Mouse (Mus musculus) neural tube, embryonic 15.5 days (tissue): ENCODE data around the gene Gm20388. TPM values are rescaled to one million over a fixed set of nuclear protein-coding genes. Genes with fewer than 3 reads are reported as not detected.

Source experiments
- ATAC-seq: fragments of 200-750 bp; cut with Nextera tagmentation; 2 replicates; pipeline ENCODE4 v1.8.0; 2017; ENCODE audit warnings: mild to moderate bottlenecking, moderate TSS enrichment, moderate library complexity; ENCODE audit not compliant: low FRiP score
- H3K27ac ChIP-seq: fragments of 300-500 bp; sonication (generic); replicated peaks from 2 replicates; pipeline ENCODE4 v1.5.1; 2015; ENCODE audit warnings: mild to moderate bottlenecking, inconsistent platforms
- H3K27me3 ChIP-seq: fragments of 300-500 bp; sonication (generic); replicated peaks from 2 replicates; pipeline ENCODE4 v1.6.1; 2015; ENCODE audit warnings: inconsistent platforms
- H3K36me3 ChIP-seq: fragments of 300-500 bp; sonication (generic); 2 replicates; pipeline ENCODE4 v1.6.1; 2015; ENCODE audit warnings: inconsistent platforms
- H3K4me1 ChIP-seq: fragments of 300-500 bp; sonication (generic); 2 replicates; pipeline ENCODE4 v1.6.1; 2015; ENCODE audit warnings: inconsistent platforms
- H3K4me2 ChIP-seq: fragments of 300-500 bp; sonication (generic); 2 replicates; pipeline ENCODE4 v1.6.1; 2015; ENCODE audit warnings: inconsistent platforms, mild to moderate bottlenecking, moderate library complexity
- H3K4me3 ChIP-seq: fragments of 300-500 bp; sonication (generic); replicated peaks from 2 replicates; pipeline ENCODE4 v1.5.1; 2015; ENCODE audit warnings: mild to moderate bottlenecking, inconsistent platforms
- H3K9ac ChIP-seq: fragments of 300-500 bp; sonication (generic); replicated peaks from 2 replicates; pipeline ENCODE4 v1.6.1; 2015; ENCODE audit warnings: mild to moderate bottlenecking, inconsistent platforms
- H3K9me3 ChIP-seq: fragments of 300-500 bp; sonication (generic); replicated peaks from 2 replicates; pipeline ENCODE4 v1.6.1; 2016; ENCODE audit warnings: inconsistent platforms
- WGBS: fragments of 180-500 bp; shearing (Covaris S2); methylation state at CpG from one replicate; pipeline ENCODE4 v1.1.7; 2015; ENCODE audit warnings: mixed read lengths; 5-methylcytosine and 5-hydroxymethylcytosine counted together
- polyA plus RNA-seq: library from polyadenylated mRNA; unstranded; fragments of >200 nt; fragmentation: Nextera tagmentation; extraction: Ambion mirVana; gene quantifications from 2 replicates; pipeline ENCODE4 v1.2.1, GENCODE M21; 2015

Gm20388 gene
- polyA plus RNA-seq, 1 experiment from 2014 or later: not detected

- ATAC-seq: no peak
- Histone ChIP-seq H3K27me3 (no peaks in the 10 kb centered on the region), H3K4me2 (no peak overlapping the region), H3K4me3 (no peak overlapping the region), H3K36me3 (no peaks in the 10 kb centered on the region), H3K9me3 (no peaks in the 10 kb centered on the region), H3K27ac (no peak overlapping the region; the same call in 1 of the 2 replicates), H3K9ac (no peak overlapping the region), H3K4me1 (peaks cover 63% of the 10 kb centered on the region)
- 77% methylated on average over 6 of the region's 6 CpGs for WGBS
Observed at GRCm38 (mm10) chr8:120441637-120442036, 531.0 kb downstream of the Gm20388 start.

GRCm38 (mm10) chr8:120442306-120443003 lies 531.8 kb downstream of the Gm20388 start:
- H3K4me2 ChIP-seq: no peak overlapping the region
- no peaks in the 10 kb centered on the region for H3K27me3 ChIP-seq
- no peak overlapping the region for H3K9ac ChIP-seq
- no peak overlapping the region for H3K4me3 ChIP-seq
- H3K4me1 ChIP-seq: peaks cover 62% of the 10 kb centered on the region
- no peaks in the 10 kb centered on the region for H3K9me3 ChIP-seq
- ATAC-seq: no peak
- 62% methylated on average over 4 of the region's 4 CpGs for WGBS
- H3K27ac ChIP-seq: no peak overlapping the region
- H3K36me3 ChIP-seq: no peaks in the 10 kb centered on the region

- H3K4me3 ChIP-seq: no peak overlapping the region
- no peaks in the 10 kb centered on the region for H3K27me3 ChIP-seq
- ATAC-seq: no peak
- 29% methylated on average over 10 of the region's 10 CpGs for WGBS
- H3K4me2 ChIP-seq: no peak overlapping the region
- no peaks in the 10 kb centered on the region for H3K9me3 ChIP-seq
- peaks cover 61% of the 10 kb centered on the region for H3K4me1 ChIP-seq
- H3K27ac ChIP-seq: no peak overlapping the region
- H3K36me3 ChIP-seq: no peaks in the 10 kb centered on the region
- no peak overlapping the region for H3K9ac ChIP-seq
Observed at GRCm38 (mm10) chr8:120445249-120445648, 534.6 kb downstream of the Gm20388 start.

- 14% methylated on average over 6 of the region's 6 CpGs for WGBS
Observed at GRCm38 (mm10) chr8:120448131-120448530, 537.5 kb downstream of the Gm20388 start.

GRCm38 (mm10) chr8:120449139-120449538 lies 538.5 kb downstream of the Gm20388 start:
- no peaks in the 10 kb centered on the region for H3K9me3 ChIP-seq
- no peaks in the 10 kb centered on the region for H3K36me3 ChIP-seq
- H3K4me2 ChIP-seq: no peak overlapping the region
- 0 out of 2 replicates have a peak overlapping the region, but pooled peaks have one; percentile 21 for H3K9ac ChIP-seq
- no peak overlapping the region for H3K4me3 ChIP-seq
- 71% methylated on average over 4 of the region's 4 CpGs for WGBS
- H3K4me1 ChIP-seq: peaks cover 44% of the 10 kb centered on the region
- no peaks in the 10 kb centered on the region for H3K27me3 ChIP-seq
- peak overlapping the region; percentile 63 for H3K27ac ChIP-seq
- 0 out of 2 replicates have a peak, but pooled peaks have one; percentile 10 for ATAC-seq

More at GRCm38 (mm10) chr8:120448131-120448530, 537.5 kb downstream of the Gm20388 start:
- ATAC-seq: 0 out of 2 replicates have a peak, but pooled peaks have one; percentile 12
- Histone ChIP-seq H3K9me3 (no peaks in the 10 kb centered on the region), H3K4me2 (no peak overlapping the region), H3K36me3 (no peaks in the 10 kb centered on the region), H3K27me3 (no peaks in the 10 kb centered on the region), H3K4me1 (peaks cover 37% of the 10 kb centered on the region), H3K27ac (peak overlapping the region; percentile 30), H3K4me3 (no peak overlapping the region), H3K9ac (no peak overlapping the region)

GRCm38 (mm10) chr8:120449608-120450031 lies 539.0 kb downstream of the Gm20388 start:
- peak overlapping the region; percentile 21; the same call in 1 of the 2 replicates for H3K9ac ChIP-seq
- no peaks in the 10 kb centered on the region for H3K27me3 ChIP-seq
- peak; percentile 32; the same call in 1 of the 2 replicates for ATAC-seq
- peaks cover 49% of the 10 kb centered on the region for H3K4me1 ChIP-seq
- peak overlapping the region; percentile 63 for H3K27ac ChIP-seq
- peak overlapping the region; percentile 25 for H3K4me2 ChIP-seq
- no peaks in the 10 kb centered on the region for H3K36me3 ChIP-seq
- no peaks in the 10 kb centered on the region for H3K9me3 ChIP-seq
- 5% methylated on average over 17 of the region's 17 CpGs for WGBS
- no peak overlapping the region for H3K4me3 ChIP-seq

- no peaks in the 10 kb centered on the region for H3K9me3 ChIP-seq
- no peaks in the 10 kb centered on the region for H3K27me3 ChIP-seq
- H3K9ac ChIP-seq: no peak overlapping the region
- no peaks in the 10 kb centered on the region for H3K36me3 ChIP-seq
- H3K27ac ChIP-seq: no peak overlapping the region
- no peak overlapping the region for H3K4me3 ChIP-seq
- whole genome bisulfite sequencing: 84% methylated on average over 2 of the region's 2 CpGs
- H3K4me1 ChIP-seq: peaks cover 66% of the 10 kb centered on the region
- H3K4me2 ChIP-seq: no peak overlapping the region
- ATAC-seq: no peak
Observed at GRCm38 (mm10) chr8:120452111-120452510, 541.5 kb downstream of the Gm20388 start.

GRCm38 (mm10) chr8:120454404-120454803 lies 543.8 kb downstream of the Gm20388 start:
- Histone ChIP-seq H3K27ac (no peak overlapping the region; the same call in 1 of the 2 replicates), H3K4me3 (no peak overlapping the region), H3K4me2 (no peak overlapping the region), H3K9ac (no peak overlapping the region), H3K36me3 (no peaks in the 10 kb centered on the region), H3K9me3 (no peaks in the 10 kb centered on the region), H3K4me1 (peaks cover 66% of the 10 kb centered on the region), H3K27me3 (no peaks in the 10 kb centered on the region)
- no peak for ATAC-seq
- 74% methylated on average over 6 of the region's 6 CpGs for WGBS

GRCm38 (mm10) chr8:120460375-120460774 lies 549.7 kb downstream of the Gm20388 start:
- WGBS: 23% methylated on average over 6 of the region's 6 CpGs
- H3K4me1 ChIP-seq: peaks cover 72% of the 10 kb centered on the region

GRCm38 (mm10) chr8:120462119-120462551 lies 551.5 kb downstream of the Gm20388 start:
- no peak overlapping the region for H3K4me3 ChIP-seq
- peak overlapping the region; percentile 19; the same call in 1 of the 2 replicates for H3K27ac ChIP-seq
- no peaks in the 10 kb centered on the region for H3K9me3 ChIP-seq
- H3K4me2 ChIP-seq: no peak overlapping the region
- no peaks in the 10 kb centered on the region for H3K27me3 ChIP-seq
- WGBS: 19% methylated on average over 15 of the region's 15 CpGs
- H3K36me3 ChIP-seq: no peaks in the 10 kb centered on the region
- no peak overlapping the region for H3K9ac ChIP-seq
- peaks cover 74% of the 10 kb centered on the region for H3K4me1 ChIP-seq
- ATAC-seq: no peak

More at GRCm38 (mm10) chr8:120460375-120460774, 549.7 kb downstream of the Gm20388 start:
- peak overlapping the region; percentile 70 for H3K27ac ChIP-seq
- no peak overlapping the region for H3K4me2 ChIP-seq
- no peaks in the 10 kb centered on the region for H3K9me3 ChIP-seq
- H3K36me3 ChIP-seq: no peaks in the 10 kb centered on the region
- H3K4me3 ChIP-seq: no peak overlapping the region
- ATAC-seq: peak; percentile 50; the same call in 1 of the 2 replicates
- H3K9ac ChIP-seq: no peak overlapping the region
- H3K27me3 ChIP-seq: no peaks in the 10 kb centered on the region

GRCm38 (mm10) chr8:120462611-120463010 lies 552.0 kb downstream of the Gm20388 start:
- 43% methylated on average over 6 of the region's 6 CpGs for WGBS
- no peaks in the 10 kb centered on the region for H3K36me3 ChIP-seq
- ATAC-seq: no peak
- H3K4me2 ChIP-seq: no peak overlapping the region
- no peaks in the 10 kb centered on the region for H3K27me3 ChIP-seq
- no peak overlapping the region for H3K9ac ChIP-seq
- H3K27ac ChIP-seq: peak overlapping the region; percentile 19; the same call in 1 of the 2 replicates
- H3K4me3 ChIP-seq: no peak overlapping the region
- H3K9me3 ChIP-seq: no peaks in the 10 kb centered on the region
- peaks cover 74% of the 10 kb centered on the region for H3K4me1 ChIP-seq
